Mouse (Mus musculus): Measurements from ENCODE around the gene Colgalt1. TPM values are rescaled to one million over a fixed set of nuclear protein-coding genes. Genes with fewer than 3 reads are reported as not detected.
A peak's percentile ranks its signal among the peaks of the same experiment; 100 is the strongest.

The Colgalt1 gene
- polyA plus RNA-seq, 1 experiment from 2014 or later = 47.8 TPM

GRCm38 (mm10) chr8:71638321-71638720 is 27.5 kb downstream of the Colgalt1 start:
- Histone ChIP-seq H3K4me3 (ENCODE audit: low read depth, low read length) (no peak overlapping the region), H3K4me2 (no peak overlapping the region), H3K4me1 (ENCODE audit: control insufficient read depth, insufficient read depth, low read length) (peaks cover 8% of the 10 kb centered on the region), H3K9ac (ENCODE audit: low read depth, low read length) (no peak overlapping the region), H3K36me3 (ENCODE audit: control insufficient read depth, insufficient read depth, low read length) (no peaks in the 10 kb centered on the region), H3K27ac (ENCODE audit: low read depth, low read length) (no peak overlapping the region), H3K27me3 (ENCODE audit: control insufficient read depth, insufficient read depth, low read length) (peaks cover 32% of the 10 kb centered on the region), H3K9me3 (replicated peaks; ENCODE audit: control insufficient read depth, low read length) (no peaks in the 10 kb centered on the region)
- 71% methylated on average over 6 of the region's 6 CpGs for WGBS (ENCODE audit: insufficient replicate concordance)
- ATAC-seq (replicated peaks; ENCODE audit: insufficient number of reproducible peaks, low FRiP score, low TSS enrichment) = no peak

GRCm38 (mm10) chr8:71639318-71639717 is 28.5 kb downstream of the Colgalt1 start:
- no peak overlapping the region for H3K4me3 ChIP-seq (ENCODE audit: low read depth, low read length)
- no peak for ATAC-seq (replicated peaks; ENCODE audit: insufficient number of reproducible peaks, low FRiP score, low TSS enrichment)
- no peaks in the 10 kb centered on the region for H3K9me3 ChIP-seq (replicated peaks; ENCODE audit: control insufficient read depth, low read length)
- WGBS (ENCODE audit: insufficient replicate concordance) = 72% methylated on average over 4 of the region's 4 CpGs
- no peak overlapping the region for H3K4me2 ChIP-seq
- peaks cover 23% of the 10 kb centered on the region for H3K27me3 ChIP-seq (ENCODE audit: control insufficient read depth, insufficient read depth, low read length)
- no peak overlapping the region for H3K9ac ChIP-seq (ENCODE audit: low read depth, low read length)
- H3K4me1 ChIP-seq (ENCODE audit: control insufficient read depth, insufficient read depth, low read length) = peaks cover 5% of the 10 kb centered on the region
- no peak overlapping the region for H3K27ac ChIP-seq (ENCODE audit: low read depth, low read length)
- no peaks in the 10 kb centered on the region for H3K36me3 ChIP-seq (ENCODE audit: control insufficient read depth, insufficient read depth, low read length)

GRCm38 (mm10) chr8:71645510-71645909 is 34.7 kb downstream of the Colgalt1 start:
- ATAC-seq (replicated peaks; ENCODE audit: insufficient number of reproducible peaks, low FRiP score, low TSS enrichment) = no peak
- Histone ChIP-seq H3K4me3 (ENCODE audit: low read depth, low read length) (no peak overlapping the region), H3K36me3 (ENCODE audit: control insufficient read depth, insufficient read depth, low read length) (no peaks in the 10 kb centered on the region), H3K4me1 (ENCODE audit: control insufficient read depth, insufficient read depth, low read length) (no peaks in the 10 kb centered on the region), H3K4me2 (no peak overlapping the region), H3K9ac (ENCODE audit: low read depth, low read length) (no peak overlapping the region), H3K9me3 (replicated peaks; ENCODE audit: control insufficient read depth, low read length) (no peaks in the 10 kb centered on the region), H3K27me3 (ENCODE audit: control insufficient read depth, insufficient read depth, low read length) (peaks cover 11% of the 10 kb centered on the region), H3K27ac (ENCODE audit: low read depth, low read length) (no peak overlapping the region)
- 66% methylated on average over 9 of the region's 9 CpGs for WGBS (ENCODE audit: insufficient replicate concordance)

- WGBS (ENCODE audit: insufficient replicate concordance) = 1% methylated on average over 24 of the region's 24 CpGs
- H3K27me3 ChIP-seq (ENCODE audit: control insufficient read depth, insufficient read depth, low read length) = peaks cover 65% of the 10 kb centered on the region
- ATAC-seq (replicated peaks; ENCODE audit: insufficient number of reproducible peaks, low FRiP score, low TSS enrichment) = 0 out of 2 replicates have a peak, but pooled peaks have one; percentile 32
- no peaks in the 10 kb centered on the region; the same call in 1 of the 2 replicates for H3K4me1 ChIP-seq (ENCODE audit: control insufficient read depth, insufficient read depth, low read length)
- H3K36me3 ChIP-seq (ENCODE audit: control insufficient read depth, insufficient read depth, low read length) = no peaks in the 10 kb centered on the region
- H3K27ac ChIP-seq (ENCODE audit: low read depth, low read length) = no peak overlapping the region
- no peaks in the 10 kb centered on the region for H3K9me3 ChIP-seq (replicated peaks; ENCODE audit: control insufficient read depth, low read length)
- peak overlapping the region; percentile 12; the same call in 1 of the 2 replicates for H3K4me2 ChIP-seq
- peak overlapping the region; percentile 1; the same call in 1 of the 2 replicates for H3K4me3 ChIP-seq (ENCODE audit: low read depth, low read length)
- no peak overlapping the region for H3K9ac ChIP-seq (ENCODE audit: low read depth, low read length)
Observed at GRCm38 (mm10) chr8:71654600-71654999, 43.8 kb downstream of the Colgalt1 start.

- no peak overlapping the region for H3K4me2 ChIP-seq
- H3K27me3 ChIP-seq (ENCODE audit: control insufficient read depth, insufficient read depth, low read length) = peaks cover 92% of the 10 kb centered on the region
- 21% methylated on average over 9 of the region's 9 CpGs for WGBS (ENCODE audit: insufficient replicate concordance)
- H3K9ac ChIP-seq (ENCODE audit: low read depth, low read length) = no peak overlapping the region
- no peak for ATAC-seq (replicated peaks; ENCODE audit: insufficient number of reproducible peaks, low FRiP score, low TSS enrichment)
- no peak overlapping the region for H3K4me3 ChIP-seq (ENCODE audit: low read depth, low read length)
- H3K36me3 ChIP-seq (ENCODE audit: control insufficient read depth, insufficient read depth, low read length) = no peaks in the 10 kb centered on the region
- peaks cover 3% of the 10 kb centered on the region; the same call in 1 of the 2 replicates for H3K4me1 ChIP-seq (ENCODE audit: control insufficient read depth, insufficient read depth, low read length)
- no peaks in the 10 kb centered on the region for H3K9me3 ChIP-seq (replicated peaks; ENCODE audit: control insufficient read depth, low read length)
- no peak overlapping the region for H3K27ac ChIP-seq (ENCODE audit: low read depth, low read length)
Observed at GRCm38 (mm10) chr8:71657816-71658215, 47.0 kb downstream of the Colgalt1 start.

- Histone ChIP-seq H3K27ac (ENCODE audit: low read depth, low read length) (no peak overlapping the region), H3K4me2 (no peak overlapping the region), H3K4me1 (ENCODE audit: control insufficient read depth, insufficient read depth, low read length) (peaks cover 3% of the 10 kb centered on the region; the same call in 1 of the 2 replicates), H3K4me3 (ENCODE audit: low read depth, low read length) (no peak overlapping the region), H3K36me3 (ENCODE audit: control insufficient read depth, insufficient read depth, low read length) (no peaks in the 10 kb centered on the region), H3K9me3 (replicated peaks; ENCODE audit: control insufficient read depth, low read length) (no peaks in the 10 kb centered on the region), H3K27me3 (ENCODE audit: control insufficient read depth, insufficient read depth, low read length) (peaks cover 91% of the 10 kb centered on the region), H3K9ac (ENCODE audit: low read depth, low read length) (no peak overlapping the region)
- no peak for ATAC-seq (replicated peaks; ENCODE audit: insufficient number of reproducible peaks, low FRiP score, low TSS enrichment)
- 24% methylated on average over 17 of the region's 17 CpGs for WGBS (ENCODE audit: insufficient replicate concordance)
Observed at GRCm38 (mm10) chr8:71658515-71659049, 47.8 kb downstream of the Colgalt1 start.

GRCm38 (mm10) chr8:71659751-71660150 is 49.0 kb downstream of the Colgalt1 start:
- Histone ChIP-seq H3K4me3 (ENCODE audit: low read depth, low read length) (no peak overlapping the region), H3K4me1 (ENCODE audit: control insufficient read depth, insufficient read depth, low read length) (peaks cover 3% of the 10 kb centered on the region; the same call in 1 of the 2 replicates), H3K27me3 (ENCODE audit: control insufficient read depth, insufficient read depth, low read length) (peaks cover 85% of the 10 kb centered on the region), H3K9ac (ENCODE audit: low read depth, low read length) (no peak overlapping the region), H3K4me2 (no peak overlapping the region), H3K27ac (ENCODE audit: low read depth, low read length) (no peak overlapping the region), H3K9me3 (replicated peaks; ENCODE audit: control insufficient read depth, low read length) (no peaks in the 10 kb centered on the region), H3K36me3 (ENCODE audit: control insufficient read depth, insufficient read depth, low read length) (no peaks in the 10 kb centered on the region)
- 49% methylated on average over 1 of the region's 1 CpGs for WGBS (ENCODE audit: insufficient replicate concordance)
- no peak for ATAC-seq (replicated peaks; ENCODE audit: insufficient number of reproducible peaks, low FRiP score, low TSS enrichment)

GRCm38 (mm10) chr8:71660325-71661120 is 49.7 kb downstream of the Colgalt1 start:
- WGBS (ENCODE audit: insufficient replicate concordance) = 7% methylated on average over 36 of the region's 36 CpGs
- no peak overlapping the region for H3K9ac ChIP-seq (ENCODE audit: low read depth, low read length)
- H3K4me1 ChIP-seq (ENCODE audit: control insufficient read depth, insufficient read depth, low read length) = peaks cover 5% of the 10 kb centered on the region; the same call in 1 of the 2 replicates
- no peak overlapping the region for H3K4me2 ChIP-seq
- H3K9me3 ChIP-seq (replicated peaks; ENCODE audit: control insufficient read depth, low read length) = no peaks in the 10 kb centered on the region
- ATAC-seq (replicated peaks; ENCODE audit: insufficient number of reproducible peaks, low FRiP score, low TSS enrichment) = no peak
- H3K4me3 ChIP-seq (ENCODE audit: low read depth, low read length) = no peak overlapping the region
- no peak overlapping the region for H3K27ac ChIP-seq (ENCODE audit: low read depth, low read length)
- H3K36me3 ChIP-seq (ENCODE audit: control insufficient read depth, insufficient read depth, low read length) = no peaks in the 10 kb centered on the region
- peaks cover 77% of the 10 kb centered on the region for H3K27me3 ChIP-seq (ENCODE audit: control insufficient read depth, insufficient read depth, low read length)
